Mouse (Mus musculus) bone marrow macrophage, adult 2 months (primary cell): ENCODE data around the gene Asap2. TPM values are rescaled to one million over a fixed set of nuclear protein-coding genes. Genes with fewer than 3 reads are reported as not detected.

Experiments
- H3K27ac ChIP-seq: 2 replicates; pipeline ENCODE4 v1.5.1; 2012; ENCODE audit warnings: low read depth, low read length; ENCODE audit not compliant: insufficient read depth
- H3K4me1 ChIP-seq: 2 replicates; pipeline ENCODE4 v1.6.1; 2012; ENCODE audit warnings: low read length; ENCODE audit not compliant: control insufficient read depth, insufficient read depth
- H3K4me3 ChIP-seq: 2 replicates; pipeline ENCODE4 v1.5.1; 2012; ENCODE audit warnings: mild to moderate bottlenecking, low read length, moderate library complexity; ENCODE audit not compliant: insufficient read depth
- CTCF ChIP-seq: IDR thresholded peaks from 2 replicates; pipeline ENCODE4 v1.5.1; 2012; ENCODE audit warnings: low read depth, mild to moderate bottlenecking, low read length, moderate library complexity
- POLR2A ChIP-seq: IDR thresholded peaks from 2 replicates; pipeline ENCODE4 v1.6.1; 2012; ENCODE audit warnings: mild to moderate bottlenecking, low read depth, low read length, borderline replicate concordance
- polyA plus RNA-seq: library from polyadenylated mRNA; stranded (reverse); fragments of >200 nt; gene quantifications from 2 replicates; pipeline ENCODE4 v1.2.4, GENCODE M21; 2012; ENCODE audit not compliant: missing spikeins, insufficient read depth, insufficient read length

Asap2 gene
- polyA plus RNA-seq, 1 experiment: 0.79 TPM

DNA sequence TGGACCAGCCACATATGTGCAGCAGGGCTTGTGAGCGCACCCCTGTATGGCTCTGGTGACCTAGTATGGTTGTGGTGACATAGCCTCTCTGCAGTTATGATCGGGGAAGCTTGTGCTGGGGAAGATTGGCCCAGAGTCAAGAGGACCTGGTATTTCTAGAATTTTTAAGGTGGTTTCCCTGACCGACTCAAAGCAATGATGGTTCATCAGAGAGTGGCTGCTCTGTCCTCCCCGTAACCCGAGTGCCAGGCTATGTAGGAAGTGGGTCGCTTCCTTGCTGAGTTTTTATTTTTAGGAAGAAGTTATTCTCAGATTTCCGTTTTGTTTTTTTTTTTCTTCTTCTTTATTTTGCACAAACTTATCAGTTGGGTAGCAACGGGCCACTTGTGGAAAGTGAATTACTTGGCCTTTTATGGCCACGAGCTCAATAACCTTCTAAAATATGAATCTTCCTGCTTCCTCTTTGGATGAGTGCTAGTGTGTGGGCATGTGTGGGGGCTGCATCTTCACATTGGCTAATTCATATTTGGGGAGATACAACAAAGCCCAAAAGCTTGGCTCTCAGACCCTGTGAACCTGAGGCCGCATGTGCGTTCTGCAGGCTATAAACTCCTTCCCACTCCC, 218.0 kb downstream of the Asap2 start:
- Histone ChIP-seq H3K4me1 (0 out of 2 replicates have a peak, but pooled peaks cover 3% of the 10 kb centered on the region), H3K27ac (no peak overlapping the region)

DNA sequence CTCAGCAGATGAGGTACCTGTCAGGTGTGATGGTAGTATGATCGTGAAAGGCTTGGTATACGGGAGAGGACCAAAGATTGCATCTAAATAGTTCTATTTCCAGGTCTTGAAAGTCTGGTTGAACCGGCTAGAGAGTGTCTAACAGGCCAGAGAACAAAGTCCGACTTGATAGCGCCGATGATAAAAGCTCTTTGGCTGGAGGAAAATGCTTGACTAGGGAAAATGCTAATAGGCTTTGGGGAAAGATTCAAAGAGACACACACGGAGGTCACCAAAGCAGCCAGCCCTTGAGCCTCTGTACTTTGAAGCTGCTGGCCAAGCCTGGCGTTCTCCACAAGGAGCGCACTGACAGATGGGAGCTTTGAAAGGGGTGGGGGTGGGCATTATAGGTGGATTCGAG, 219.0 kb downstream of the Asap2 start:
- 0 out of 2 replicates have a peak, but pooled peaks cover 3% of the 10 kb centered on the region for H3K4me1 ChIP-seq
- H3K4me3 ChIP-seq: no peak overlapping the region
- TF ChIP-seq POLR2A (no peak), CTCF (no peak)
- H3K27ac ChIP-seq: no peak overlapping the region

More for the DNA sequence above, 218.0 kb downstream of the Asap2 start:
- H3K4me3 ChIP-seq: no peak overlapping the region
- TF ChIP-seq POLR2A (no peak), CTCF (no peak)

DNA sequence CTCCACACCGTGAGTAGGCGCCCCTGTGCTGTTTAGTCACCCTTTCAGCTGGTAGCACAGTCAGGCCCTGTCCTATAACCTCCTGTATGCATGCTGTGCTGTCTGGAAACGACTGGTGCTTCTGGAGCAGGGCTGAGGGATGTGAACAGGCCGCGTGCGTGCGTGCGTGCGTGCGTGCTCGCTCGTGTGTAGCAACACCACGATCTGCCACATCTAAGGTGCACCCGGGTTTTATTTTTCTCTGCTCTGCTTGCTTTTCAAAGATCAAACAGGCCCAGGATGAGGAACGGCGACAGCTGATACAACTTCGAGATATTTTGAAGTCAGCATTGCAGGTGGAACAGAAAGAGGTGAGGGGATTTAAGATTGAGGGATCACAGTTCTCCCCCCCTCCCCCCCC, 222.6 kb downstream of the Asap2 start:
- no peak for TF ChIP-seq POLR2A
- no peak for TF ChIP-seq CTCF
- Histone ChIP-seq H3K4me1 (0 out of 2 replicates have a peak, but pooled peaks cover 3% of the 10 kb centered on the region), H3K27ac (no peak overlapping the region), H3K4me3 (no peak overlapping the region)

DNA sequence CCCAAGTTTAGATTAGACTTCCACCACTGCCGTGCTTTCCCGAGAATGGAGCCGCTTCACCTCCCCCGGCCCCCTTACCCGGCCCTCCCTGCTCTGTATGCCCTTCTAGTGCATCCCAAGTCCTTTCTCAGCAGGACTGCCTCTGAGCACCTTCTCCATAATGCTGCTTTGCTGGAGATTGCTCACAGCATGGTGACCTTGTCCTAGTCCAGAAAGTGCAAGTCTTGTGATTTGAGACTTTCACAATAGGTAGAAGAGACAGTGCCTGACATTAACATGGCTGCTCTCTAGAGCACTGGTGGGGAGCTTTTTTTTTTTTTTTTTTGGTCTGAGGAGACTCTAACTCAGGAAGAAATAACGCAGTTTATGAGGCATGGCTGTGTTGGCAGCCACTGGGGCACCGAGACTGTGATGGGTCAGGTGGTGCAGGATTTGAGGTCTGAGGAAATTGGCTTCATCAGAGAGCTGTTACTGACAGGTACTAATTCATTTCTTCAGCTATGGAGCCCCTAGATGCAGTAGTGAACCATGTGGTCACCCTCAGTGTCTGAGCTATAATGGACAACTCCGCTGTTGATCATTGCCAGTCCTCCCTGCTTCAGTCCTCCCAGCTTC, 224.4 kb downstream of the Asap2 start:
- Histone ChIP-seq H3K27ac (no peak overlapping the region), H3K4me1 (no peaks in the 10 kb centered on the region), H3K4me3 (no peak overlapping the region)
- TF ChIP-seq POLR2A (no peak), CTCF (no peak)

DNA sequence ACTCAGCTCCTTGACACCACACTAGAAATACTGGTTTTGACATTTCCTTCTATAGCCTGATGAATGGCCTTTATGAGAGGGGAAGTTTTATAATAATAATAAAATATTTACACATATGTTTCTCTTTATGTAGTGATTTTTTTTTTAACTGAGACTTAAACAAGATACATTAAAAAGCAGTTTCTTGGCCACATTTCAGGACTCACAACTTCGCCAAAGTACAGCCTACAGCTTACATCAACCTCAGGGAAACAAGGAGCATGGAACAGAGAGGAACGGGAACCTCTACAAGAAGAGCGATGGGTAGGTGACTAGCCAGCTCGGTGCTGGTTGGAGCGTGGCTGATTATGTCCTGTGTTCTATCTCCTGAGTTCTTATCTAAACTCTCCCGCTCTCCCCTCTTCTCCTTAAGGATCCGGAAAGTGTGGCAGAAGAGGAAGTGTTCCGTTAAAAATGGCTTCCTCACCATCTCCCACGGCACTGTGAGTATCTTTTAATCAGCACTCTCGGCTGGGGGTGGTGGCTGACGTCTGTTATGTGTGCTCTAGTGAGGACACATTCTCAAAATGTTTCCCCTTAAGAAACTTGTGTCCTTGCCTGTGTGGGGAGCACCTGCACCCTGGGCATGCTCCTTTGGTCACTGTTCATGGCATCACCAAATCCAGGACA, 227.7 kb downstream of the Asap2 start:
- H3K4me1 ChIP-seq: no peaks in the 10 kb centered on the region
- H3K27ac ChIP-seq: no peak overlapping the region
- TF ChIP-seq POLR2A (no peak), CTCF (no peak)
- H3K4me3 ChIP-seq: no peak overlapping the region

DNA sequence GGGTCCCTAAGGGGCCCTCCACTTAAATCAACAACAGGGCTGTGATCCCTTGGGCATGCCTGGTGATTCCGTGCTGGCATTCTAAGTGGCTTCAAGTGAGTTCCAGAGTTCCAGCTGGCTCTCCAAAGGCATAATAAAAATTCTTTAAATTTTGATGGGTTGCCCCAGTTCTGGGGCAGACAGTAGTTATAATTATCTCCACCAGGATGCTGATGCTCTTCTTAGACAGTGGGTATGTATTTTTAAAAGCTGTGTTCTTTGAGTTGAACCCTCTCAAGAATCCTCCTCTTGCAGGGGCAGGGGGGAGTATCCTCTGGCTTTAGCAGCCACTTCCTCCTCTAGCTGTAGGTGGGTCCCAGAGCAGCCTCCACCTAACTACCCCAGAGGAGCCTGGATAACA, 230.3 kb downstream of the Asap2 start:
- H3K27ac ChIP-seq: no peak overlapping the region
- H3K4me3 ChIP-seq: no peak overlapping the region
- no peak for TF ChIP-seq CTCF
- no peak for TF ChIP-seq POLR2A
- H3K4me1 ChIP-seq: no peaks in the 10 kb centered on the region

DNA sequence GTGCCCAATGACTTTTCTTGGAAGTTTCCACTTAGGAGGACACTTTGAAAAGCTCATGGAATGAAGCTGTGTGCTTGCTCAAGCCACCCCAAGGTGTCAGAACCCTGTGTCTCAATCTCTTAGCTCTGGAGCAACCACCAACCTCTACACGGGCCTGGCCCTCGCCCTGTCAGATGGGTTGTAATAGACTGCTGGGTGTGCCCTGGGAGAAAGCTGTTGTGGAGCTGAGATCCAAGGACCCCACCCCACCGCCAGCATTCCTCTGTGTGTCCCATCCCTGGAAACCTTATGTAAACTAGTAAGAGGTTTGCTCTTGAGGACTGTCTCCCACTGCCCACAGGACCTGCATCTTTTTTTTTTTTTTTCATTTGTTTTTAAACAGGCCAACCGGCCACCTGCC, 233.7 kb downstream of the Asap2 start:
- no peak overlapping the region for H3K27ac ChIP-seq
- no peak overlapping the region for H3K4me3 ChIP-seq
- no peak for TF ChIP-seq CTCF
- TF ChIP-seq POLR2A: no peak
- H3K4me1 ChIP-seq: no peaks in the 10 kb centered on the region

DNA sequence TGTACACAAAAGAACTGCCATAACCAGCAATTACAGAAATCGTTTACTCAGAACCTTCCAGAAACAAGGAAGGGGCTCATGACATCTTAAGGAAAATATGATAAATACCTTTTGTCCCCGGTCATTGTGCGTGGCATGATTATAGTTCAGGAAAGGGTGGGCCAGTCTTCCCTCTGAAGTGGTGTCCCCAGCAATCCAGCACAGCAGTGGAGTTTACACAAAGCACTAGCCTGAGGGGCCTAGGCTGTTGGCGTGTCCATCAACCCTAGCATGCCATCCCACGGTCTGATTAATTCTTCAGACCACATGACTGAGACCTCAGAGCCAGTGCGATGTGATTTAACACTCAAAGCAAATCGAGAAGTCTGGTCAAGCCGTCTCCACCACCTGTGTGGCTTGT, 235.1 kb downstream of the Asap2 start:
- TF ChIP-seq CTCF (no peak), POLR2A (no peak)
- Histone ChIP-seq H3K4me1 (no peaks in the 10 kb centered on the region), H3K27ac (no peak overlapping the region), H3K4me3 (no peak overlapping the region)

DNA sequence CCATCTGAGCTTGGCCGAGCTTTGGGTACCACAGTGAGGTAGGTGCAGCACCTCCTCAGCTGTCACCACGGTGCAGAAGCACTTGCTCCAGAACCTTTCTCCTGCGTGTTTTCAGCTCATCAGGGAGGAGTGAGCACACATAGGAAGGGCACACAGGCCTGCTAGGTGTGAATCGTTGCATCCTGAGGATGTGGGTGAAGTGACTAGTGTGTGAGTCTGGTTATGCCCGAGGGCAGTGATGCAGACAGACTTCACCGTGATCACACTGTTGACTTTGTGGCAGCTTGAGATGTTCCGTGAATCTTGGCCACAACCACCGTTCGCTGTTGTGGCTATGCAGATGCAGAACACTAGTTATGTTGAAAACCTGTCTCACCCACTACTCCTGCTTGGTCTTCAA, 236.1 kb downstream of the Asap2 start:
- no peaks in the 10 kb centered on the region for H3K4me1 ChIP-seq
- TF ChIP-seq POLR2A (no peak), CTCF (no peak)
- H3K4me3 ChIP-seq: no peak overlapping the region
- no peak overlapping the region for H3K27ac ChIP-seq
